Mouse (Mus musculus) midbrain, embryonic 16.5 days (tissue): ENCODE results near the gene Trim29. TPM values are rescaled to one million over a fixed set of nuclear protein-coding genes. Genes with fewer than 3 reads are reported as not detected.

ENCODE experiments used
- ATAC-seq: fragments of 200-750 bp; cut with Nextera tagmentation; 2 replicates; pipeline ENCODE4 v1.8.0; 2017; ENCODE audit warnings: moderate TSS enrichment
- H3K27ac ChIP-seq: fragments of 300-500 bp; sonication (generic); 2 replicates; pipeline ENCODE4 v1.5.1; 2014; ENCODE audit warnings: mild to moderate bottlenecking, low read length, mixed read lengths
- H3K27me3 ChIP-seq: fragments of 300-500 bp; sonication (generic); 2 replicates; pipeline ENCODE4 v1.6.1; 2014; ENCODE audit warnings: low read depth, low read length, mixed read lengths; ENCODE audit not compliant: control insufficient read depth, insufficient read depth
- H3K36me3 ChIP-seq: fragments of 300-500 bp; sonication (generic); 2 replicates; pipeline ENCODE4 v1.6.1; 2014; ENCODE audit warnings: mild to moderate bottlenecking, low read length, moderate library complexity, mixed read lengths; ENCODE audit not compliant: control insufficient read depth, insufficient read depth
- H3K4me1 ChIP-seq: fragments of 300-500 bp; sonication (generic); 2 replicates; pipeline ENCODE4 v1.6.1; 2014; ENCODE audit warnings: mild to moderate bottlenecking, low read length, mixed read lengths; ENCODE audit not compliant: control insufficient read depth, insufficient read depth
- H3K4me2 ChIP-seq: fragments of 300-500 bp; sonication (generic); 2 replicates; pipeline ENCODE4 v1.6.1; 2014; ENCODE audit warnings: mild to moderate bottlenecking, low read length, mixed read lengths
- H3K4me3 ChIP-seq: fragments of 300-500 bp; sonication (generic); 2 replicates; pipeline ENCODE4 v1.5.1; 2014; ENCODE audit warnings: low read depth, mild to moderate bottlenecking, low read length, moderate library complexity, mixed read lengths
- H3K9ac ChIP-seq: fragments of 300-500 bp; sonication (generic); 2 replicates; pipeline ENCODE4 v1.6.1; 2014; ENCODE audit warnings: low read depth, low read length, mixed read lengths
- H3K9me3 ChIP-seq: fragments of 300-500 bp; sonication (generic); replicated peaks from 2 replicates; pipeline ENCODE4 v1.6.1; 2014; ENCODE audit warnings: mild to moderate bottlenecking, low read length, mixed read lengths; ENCODE audit not compliant: control insufficient read depth, poor library complexity, severe bottlenecking
- WGBS: fragments of 180-500 bp; shearing (Covaris S2); extraction: QIAGEN DNeasy Blood & Tissue Kit; methylation state at CpG from one replicate; pipeline ENCODE4 v1.1.7; 2014; 5-methylcytosine and 5-hydroxymethylcytosine counted together
- polyA plus RNA-seq: library from polyadenylated mRNA; unstranded; fragments of >200 nt; fragmentation: Nextera tagmentation; extraction: Ambion mirVana; gene quantifications from 2 replicates; pipeline ENCODE4 v1.2.1, GENCODE M21; 2015

Gene Trim29
- polyA plus RNA-seq, 1 experiment from 2014 or later, result 0.09 TPM

DNA sequence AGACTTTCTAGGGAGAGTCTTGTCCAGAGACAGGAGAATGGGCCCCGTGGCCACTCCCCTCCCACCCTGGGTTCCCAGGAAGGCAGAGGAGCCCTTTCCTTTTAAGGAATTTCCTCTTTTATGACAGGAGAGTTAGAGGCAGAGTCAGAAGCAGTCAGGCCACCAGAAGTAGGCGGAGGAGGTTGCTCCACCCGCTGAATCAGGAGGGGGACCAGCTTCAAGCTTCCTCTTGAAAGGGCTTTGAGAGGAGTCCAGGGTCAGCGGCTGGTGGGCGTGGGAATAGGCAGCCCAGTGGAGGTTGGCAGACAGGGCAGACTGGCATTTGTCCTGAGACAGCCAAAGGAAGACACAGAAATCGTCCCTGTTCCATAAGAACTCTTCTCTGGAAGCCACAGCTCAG lies 4.8 kb upstream of the Trim29 start:
- H3K27ac ChIP-seq, result no peak overlapping the region
- WGBS, result 58% methylated on average over 6 of the region's 6 CpGs
- no peaks in the 10 kb centered on the region for H3K36me3 ChIP-seq
- H3K27me3 ChIP-seq, result no peaks in the 10 kb centered on the region
- no peak overlapping the region for H3K4me3 ChIP-seq
- no peaks in the 10 kb centered on the region for H3K4me1 ChIP-seq
- H3K9ac ChIP-seq, result no peak overlapping the region
- H3K4me2 ChIP-seq, result no peak overlapping the region
- no peak for ATAC-seq
- no peaks in the 10 kb centered on the region for H3K9me3 ChIP-seq

DNA sequence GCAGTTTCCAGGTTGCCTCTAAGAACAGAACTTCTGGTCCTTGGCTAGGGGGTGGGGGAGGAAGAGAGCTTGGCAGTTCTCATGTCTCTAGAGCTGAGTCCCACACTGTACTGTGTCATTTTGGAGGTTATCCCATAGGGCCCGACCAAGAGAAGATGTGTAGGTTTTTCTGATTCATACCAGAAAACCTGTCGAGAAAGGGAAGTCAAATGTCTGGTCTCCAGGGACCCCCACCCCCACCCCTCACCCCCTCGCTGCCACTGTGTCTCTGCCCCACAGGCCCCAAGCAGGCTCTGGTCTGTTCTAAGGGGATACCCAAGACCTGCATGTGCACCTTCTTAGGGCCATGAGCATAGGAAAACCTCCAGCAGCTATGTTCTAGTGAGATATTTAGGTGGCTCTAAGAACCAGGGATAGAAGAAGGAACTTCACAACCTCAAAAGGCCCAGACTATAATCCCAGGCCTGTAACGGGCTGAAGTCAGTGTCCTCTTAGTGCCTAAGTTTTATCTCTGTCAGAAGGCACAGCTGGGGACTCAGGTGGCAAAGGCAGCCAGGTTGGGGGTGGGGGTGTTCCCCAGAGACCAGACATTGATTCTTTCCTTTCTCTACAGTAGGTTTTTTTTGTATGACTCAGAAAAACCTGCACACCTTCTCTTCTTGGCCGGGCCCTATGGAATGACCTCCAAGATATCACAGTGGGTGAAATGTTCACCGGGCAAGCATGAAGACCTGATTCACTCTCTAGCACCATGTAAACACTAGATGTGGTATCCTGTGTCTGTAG lies 1.4 kb upstream of the Trim29 start:
- WGBS, result 87% methylated on average over 6 of the region's 6 CpGs

DNA sequence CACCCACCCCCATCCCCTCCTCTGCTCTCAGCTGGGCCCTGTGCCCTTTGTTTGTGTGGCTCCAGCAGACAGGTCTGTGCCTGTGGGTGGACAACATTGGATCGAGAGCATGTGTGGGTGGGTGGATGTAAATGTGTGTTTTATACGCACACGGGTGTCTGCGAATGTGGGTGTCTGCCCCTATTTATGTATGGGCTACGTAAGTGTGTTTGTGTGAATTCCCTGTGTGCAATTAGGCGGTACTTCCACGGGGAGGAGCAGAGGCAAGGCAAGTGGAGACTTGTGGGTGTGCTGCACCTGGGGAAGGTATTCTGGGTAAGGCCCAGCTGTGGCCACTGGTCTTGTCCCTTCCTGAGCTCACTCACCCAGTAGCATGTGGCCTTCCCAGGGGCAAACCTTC lies 1.5 kb downstream of the Trim29 start:
- ATAC-seq, result no peak
- WGBS, result 84% methylated on average over 7 of the region's 7 CpGs
- no peak overlapping the region for H3K4me2 ChIP-seq
- no peaks in the 10 kb centered on the region for H3K36me3 ChIP-seq
- no peak overlapping the region for H3K9ac ChIP-seq
- H3K27me3 ChIP-seq, result no peaks in the 10 kb centered on the region
- H3K27ac ChIP-seq, result no peak overlapping the region
- H3K4me1 ChIP-seq, result no peaks in the 10 kb centered on the region
- no peaks in the 10 kb centered on the region for H3K9me3 ChIP-seq
- no peak overlapping the region for H3K4me3 ChIP-seq

More for the DNA sequence above, 1.4 kb upstream of the Trim29 start:
- H3K36me3 ChIP-seq, result no peaks in the 10 kb centered on the region
- no peak for ATAC-seq
- H3K4me3 ChIP-seq, result no peak overlapping the region
- H3K27ac ChIP-seq, result no peak overlapping the region
- H3K27me3 ChIP-seq, result no peaks in the 10 kb centered on the region
- no peak overlapping the region for H3K9ac ChIP-seq
- H3K9me3 ChIP-seq, result no peaks in the 10 kb centered on the region
- no peaks in the 10 kb centered on the region for H3K4me1 ChIP-seq
- H3K4me2 ChIP-seq, result no peak overlapping the region

DNA sequence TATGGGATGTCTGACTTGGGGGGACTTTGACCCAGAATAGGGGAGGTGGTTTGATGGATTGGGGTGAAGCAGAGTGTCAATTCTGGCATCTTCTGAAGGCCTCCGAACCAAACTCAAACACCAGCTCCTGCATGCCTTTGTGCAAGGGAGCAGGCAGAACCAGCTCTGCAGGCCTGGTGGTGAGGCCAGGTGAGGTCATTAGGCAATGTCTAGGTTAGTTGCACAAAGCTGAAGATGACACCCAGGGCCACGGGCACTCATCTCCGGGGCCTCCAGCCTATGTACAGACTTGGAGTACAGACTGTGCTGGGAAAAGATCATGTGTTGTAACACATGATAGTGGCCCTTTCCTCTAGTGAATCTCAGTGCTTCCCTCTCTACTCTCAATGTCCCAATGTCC lies 3.2 kb downstream of the Trim29 start:
- ATAC-seq, result no peak
- H3K4me3 ChIP-seq, result no peak overlapping the region
- H3K27me3 ChIP-seq, result no peaks in the 10 kb centered on the region
- H3K36me3 ChIP-seq, result no peaks in the 10 kb centered on the region
- WGBS, result 92% methylated on average over 3 of the region's 3 CpGs
- no peaks in the 10 kb centered on the region for H3K9me3 ChIP-seq
- H3K4me2 ChIP-seq, result no peak overlapping the region
- H3K4me1 ChIP-seq, result no peaks in the 10 kb centered on the region
- no peak overlapping the region for H3K27ac ChIP-seq
- no peak overlapping the region for H3K9ac ChIP-seq

DNA sequence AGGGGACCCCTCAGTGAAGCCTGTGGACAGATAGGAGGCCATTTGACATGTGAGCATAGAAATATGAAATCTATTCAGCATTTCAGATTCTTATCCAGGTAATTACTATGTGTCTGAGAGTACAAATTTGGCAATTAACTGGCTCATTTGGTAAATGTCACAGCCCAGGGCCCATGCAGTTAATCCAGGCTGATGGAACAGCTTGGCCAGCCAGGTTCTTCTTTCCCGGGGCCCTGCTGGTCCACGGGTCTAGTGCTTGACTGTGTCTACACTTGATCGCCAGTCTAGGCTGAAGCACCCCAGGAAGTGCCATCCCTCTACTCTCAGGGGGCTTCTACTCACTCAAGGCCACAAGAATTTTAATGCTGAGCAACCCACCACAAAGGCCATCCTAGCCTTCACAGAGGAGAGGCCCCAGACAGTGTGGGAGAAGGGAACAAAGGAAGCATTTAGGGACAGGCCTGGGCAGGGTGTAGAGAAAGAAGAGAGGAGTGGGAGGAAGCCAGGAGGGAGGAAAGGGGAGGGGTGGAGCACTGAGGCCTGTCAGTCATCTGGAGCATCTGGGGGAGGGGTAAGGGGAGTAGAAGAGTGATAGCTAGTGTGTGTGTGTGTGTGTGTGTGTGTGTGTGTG lies 4.8 kb downstream of the Trim29 start:
- Histone ChIP-seq H3K4me3 (no peak overlapping the region), H3K36me3 (no peaks in the 10 kb centered on the region), H3K4me2 (no peak overlapping the region), H3K27ac (no peak overlapping the region), H3K9me3 (no peaks in the 10 kb centered on the region), H3K27me3 (no peaks in the 10 kb centered on the region), H3K4me1 (no peaks in the 10 kb centered on the region), H3K9ac (no peak overlapping the region)
- WGBS, result 54% methylated on average over 3 of the region's 3 CpGs
- no peak for ATAC-seq

DNA sequence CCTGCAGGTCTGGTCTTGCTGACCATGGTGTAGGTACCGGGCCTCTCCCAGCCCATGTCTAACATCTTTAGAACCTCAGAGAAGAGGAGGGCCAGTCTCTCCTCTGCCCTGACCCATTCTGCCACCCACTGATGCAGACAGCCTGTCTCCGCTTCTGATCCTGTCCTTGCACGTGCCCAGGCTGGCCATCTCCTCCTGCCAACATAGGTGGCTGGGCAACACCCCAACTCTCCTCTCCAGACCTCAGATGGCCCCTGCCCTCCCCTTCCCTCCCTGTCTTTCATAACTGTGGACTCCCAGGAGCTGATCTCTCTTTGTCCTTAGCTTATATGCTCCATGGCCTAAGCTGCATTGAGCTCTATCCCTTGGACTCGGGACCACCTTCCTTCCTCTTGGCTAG lies 5.8 kb downstream of the Trim29 start:
- Histone ChIP-seq H3K36me3 (no peaks in the 10 kb centered on the region), H3K9ac (no peak overlapping the region), H3K9me3 (no peaks in the 10 kb centered on the region), H3K4me1 (no peaks in the 10 kb centered on the region), H3K27me3 (no peaks in the 10 kb centered on the region), H3K4me3 (no peak overlapping the region), H3K27ac (no peak overlapping the region), H3K4me2 (no peak overlapping the region)
- WGBS, result 92% methylated on average over 4 of the region's 4 CpGs
- no peak for ATAC-seq

DNA sequence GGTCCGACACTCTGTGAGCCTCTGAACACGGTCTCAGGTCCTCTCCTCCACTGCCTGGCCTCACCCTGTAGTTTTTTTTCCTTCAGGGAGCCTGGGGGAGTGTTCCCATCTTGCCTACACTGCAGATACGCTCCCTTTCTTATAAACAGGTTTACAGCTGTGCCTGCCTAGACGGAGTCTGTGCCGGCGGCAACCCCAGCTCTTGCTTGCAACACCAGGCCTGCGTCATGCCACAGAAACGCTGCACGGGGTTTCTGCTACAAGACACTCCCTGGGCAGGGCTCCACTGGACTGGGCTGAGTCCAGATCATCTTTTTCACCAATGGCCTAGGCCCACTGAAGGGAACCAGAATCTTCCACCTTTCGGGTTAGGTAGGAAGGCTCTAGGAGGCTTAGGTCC lies 8.0 kb downstream of the Trim29 start:
- WGBS, result 87% methylated on average over 10 of the region's 10 CpGs

DNA sequence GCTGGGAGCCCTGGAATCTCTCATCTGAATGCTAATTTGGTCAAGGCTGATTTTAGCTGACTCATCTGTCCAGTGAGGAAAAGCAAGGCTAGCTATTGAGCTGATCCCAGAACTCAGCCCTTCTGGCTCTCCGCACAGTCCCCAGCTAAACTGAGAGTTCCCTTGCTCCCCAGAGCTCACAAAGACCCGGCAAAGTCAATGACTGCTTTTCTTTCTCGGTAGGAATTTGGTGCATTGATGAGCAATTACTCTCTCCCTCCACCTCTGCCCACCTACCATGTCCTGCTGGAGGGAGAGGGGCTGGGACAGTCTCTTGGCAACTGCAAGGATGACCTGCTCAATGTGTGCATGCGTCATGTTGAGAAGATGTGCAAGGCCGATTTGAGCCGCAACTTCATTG lies 11.3 kb downstream of the Trim29 start:
- Histone ChIP-seq H3K4me2 (no peak overlapping the region), H3K9me3 (no peaks in the 10 kb centered on the region), H3K4me3 (no peak overlapping the region), H3K27me3 (no peaks in the 10 kb centered on the region), H3K4me1 (no peaks in the 10 kb centered on the region), H3K27ac (no peak overlapping the region), H3K36me3 (no peaks in the 10 kb centered on the region), H3K9ac (no peak overlapping the region)
- 84% methylated on average over 6 of the region's 6 CpGs for WGBS
- ATAC-seq, result no peak

More for the DNA sequence above, 8.0 kb downstream of the Trim29 start:
- Histone ChIP-seq H3K4me3 (no peak overlapping the region), H3K27me3 (no peaks in the 10 kb centered on the region), H3K4me1 (no peaks in the 10 kb centered on the region), H3K9ac (no peak overlapping the region), H3K27ac (no peak overlapping the region), H3K4me2 (no peak overlapping the region), H3K9me3 (no peaks in the 10 kb centered on the region), H3K36me3 (no peaks in the 10 kb centered on the region)
- no peak for ATAC-seq

DNA sequence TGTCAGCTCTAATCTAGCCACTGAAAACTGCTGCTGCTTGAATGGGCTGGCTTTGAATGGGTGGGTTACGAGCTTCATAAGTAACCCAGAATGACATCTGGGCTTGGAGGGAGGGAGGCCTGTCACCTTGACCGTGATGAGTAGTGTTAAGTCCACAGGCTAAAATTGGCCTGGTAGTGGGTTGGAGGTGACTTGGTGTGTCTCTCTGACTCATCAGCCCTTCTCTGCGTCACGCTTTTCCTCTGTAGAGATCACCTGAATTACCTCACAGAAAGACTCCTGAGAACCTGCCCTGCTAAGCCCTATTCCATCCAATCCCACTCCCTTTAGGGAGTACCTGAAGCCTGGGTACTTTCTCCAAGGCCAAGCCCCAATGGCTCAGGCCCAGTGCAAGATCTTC lies 12.0 kb downstream of the Trim29 start:
- no peak overlapping the region for H3K27ac ChIP-seq
- no peak for ATAC-seq
- 0 out of 2 replicates have a peak, but pooled peaks cover 4% of the 10 kb centered on the region for H3K4me1 ChIP-seq
- WGBS, result 85% methylated on average over 4 of the region's 4 CpGs
- H3K4me3 ChIP-seq, result no peak overlapping the region
- no peaks in the 10 kb centered on the region for H3K36me3 ChIP-seq
- no peak overlapping the region for H3K4me2 ChIP-seq
- H3K9ac ChIP-seq, result no peak overlapping the region
- H3K9me3 ChIP-seq, result no peaks in the 10 kb centered on the region
- H3K27me3 ChIP-seq, result no peaks in the 10 kb centered on the region
